Mouse (Mus musculus): ENCODE measurements around the gene Adora1. TPM values are rescaled to one million over a fixed set of nuclear protein-coding genes. Genes with fewer than 3 reads are reported as not detected.

Adora1 gene
- polyA plus RNA-seq, 1 experiment from 2014 or later, result 1.8 TPM

DNA sequence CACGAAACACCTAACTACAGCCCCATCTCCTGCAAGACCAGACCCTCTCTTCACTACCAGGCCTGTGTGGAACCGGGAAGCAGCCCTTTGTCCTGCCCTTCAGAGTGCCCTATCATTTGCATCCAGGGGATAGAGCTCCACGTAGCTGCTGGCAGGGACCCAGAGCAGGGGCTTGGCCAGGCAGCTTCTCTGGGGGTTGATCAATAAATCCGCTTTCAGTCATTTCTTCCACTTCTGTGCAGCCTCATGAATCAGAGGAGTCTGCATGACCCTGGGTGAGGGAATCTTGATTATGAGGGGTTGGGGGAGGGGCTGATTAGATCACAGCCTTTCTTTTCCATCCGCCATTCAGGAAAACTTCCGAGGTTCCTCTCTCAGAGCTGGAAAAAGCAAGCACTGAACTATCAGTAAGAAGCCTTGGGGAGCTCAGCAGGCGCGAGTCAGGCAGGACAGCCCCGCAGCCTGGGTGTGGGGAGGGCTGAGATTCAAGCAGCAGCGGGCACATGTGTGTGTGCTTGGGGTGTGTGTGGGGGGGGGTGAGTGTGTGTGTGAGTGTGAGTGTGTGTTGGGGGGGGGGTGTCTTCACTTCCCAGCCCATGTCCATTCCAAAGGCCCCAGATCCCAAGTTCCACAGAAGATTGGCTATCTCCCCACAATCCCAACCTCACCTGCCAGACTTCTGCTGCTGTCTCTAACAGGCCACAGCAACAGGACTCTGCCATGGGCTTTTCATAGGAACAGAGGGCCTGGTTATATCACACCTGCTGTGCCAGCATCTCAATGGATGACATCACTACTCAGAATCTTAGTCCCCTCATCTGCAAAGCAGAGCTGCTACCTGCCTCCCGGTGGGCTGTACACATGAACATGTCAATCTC lies 19.2 kb downstream of the Adora1 start:
- H3K9me3 ChIP-seq (ENCODE audit: control insufficient read depth, low read length), result no peaks in the 10 kb centered on the region
- H3K9ac ChIP-seq (ENCODE audit: low read depth, low read length), result no peak overlapping the region
- H3K4me3 ChIP-seq (ENCODE audit: low read depth, low read length), result no peak overlapping the region
- H3K4me1 ChIP-seq (ENCODE audit: control insufficient read depth, insufficient read depth, low read length), result 0 out of 2 replicates have a peak, but pooled peaks cover 3% of the 10 kb centered on the region
- 37% methylated on average over 10 of the region's 11 CpGs for WGBS
- H3K4me2 ChIP-seq (ENCODE audit: low read depth, low read length), result no peak overlapping the region
- no peaks in the 10 kb centered on the region for H3K27me3 ChIP-seq (replicated peaks; ENCODE audit: control insufficient read depth, insufficient read depth, low read length)
- ATAC-seq (ENCODE audit: low read depth) (no peak; the same call in 1 of the 2 replicates), DNase-seq (ENCODE audit: low spot score) (no peak)
- no peak overlapping the region for H3K27ac ChIP-seq (replicated peaks; ENCODE audit: low read depth, low read length)
- no peaks in the 10 kb centered on the region for H3K36me3 ChIP-seq (ENCODE audit: control insufficient read depth, insufficient read depth, low read length)

GRCm38 (mm10) chr1:134215059-134215458 lies 20.2 kb downstream of the Adora1 start:
- DNase-seq (ENCODE audit: low spot score) (no peak), ATAC-seq (ENCODE audit: low read depth) (no peak)
- H3K27ac ChIP-seq (replicated peaks; ENCODE audit: low read depth, low read length), result no peak overlapping the region
- H3K4me1 ChIP-seq (ENCODE audit: control insufficient read depth, insufficient read depth, low read length), result 0 out of 2 replicates have a peak, but pooled peaks cover 3% of the 10 kb centered on the region
- H3K27me3 ChIP-seq (replicated peaks; ENCODE audit: control insufficient read depth, insufficient read depth, low read length), result no peaks in the 10 kb centered on the region
- WGBS, result 54% methylated on average over 7 of the region's 7 CpGs
- H3K4me3 ChIP-seq (ENCODE audit: low read depth, low read length), result no peak overlapping the region
- H3K4me2 ChIP-seq (ENCODE audit: low read depth, low read length), result no peak overlapping the region
- no peaks in the 10 kb centered on the region for H3K9me3 ChIP-seq (ENCODE audit: control insufficient read depth, low read length)
- H3K9ac ChIP-seq (ENCODE audit: low read depth, low read length), result no peak overlapping the region
- H3K36me3 ChIP-seq (ENCODE audit: control insufficient read depth, insufficient read depth, low read length), result no peaks in the 10 kb centered on the region

GRCm38 (mm10) chr1:134213405-134213804 lies 21.8 kb downstream of the Adora1 start:
- H3K27me3 ChIP-seq (replicated peaks; ENCODE audit: control insufficient read depth, insufficient read depth, low read length), result no peaks in the 10 kb centered on the region
- H3K4me2 ChIP-seq (ENCODE audit: low read depth, low read length), result no peak overlapping the region
- ATAC-seq (ENCODE audit: low read depth) (no peak), DNase-seq (ENCODE audit: low spot score) (no peak)
- H3K4me3 ChIP-seq (ENCODE audit: low read depth, low read length), result no peak overlapping the region
- no peaks in the 10 kb centered on the region for H3K9me3 ChIP-seq (ENCODE audit: control insufficient read depth, low read length)
- WGBS, result 65% methylated on average over 7 of the region's 7 CpGs
- no peak overlapping the region for H3K9ac ChIP-seq (ENCODE audit: low read depth, low read length)
- no peaks in the 10 kb centered on the region for H3K36me3 ChIP-seq (ENCODE audit: control insufficient read depth, insufficient read depth, low read length)
- no peak overlapping the region for H3K27ac ChIP-seq (replicated peaks; ENCODE audit: low read depth, low read length)
- 0 out of 2 replicates have a peak, but pooled peaks cover 3% of the 10 kb centered on the region for H3K4me1 ChIP-seq (ENCODE audit: control insufficient read depth, insufficient read depth, low read length)

- Histone ChIP-seq H3K9me3 (ENCODE audit: control insufficient read depth, low read length) (no peaks in the 10 kb centered on the region), H3K4me2 (ENCODE audit: low read depth, low read length) (no peak overlapping the region), H3K4me1 (ENCODE audit: control insufficient read depth, insufficient read depth, low read length) (0 out of 2 replicates have a peak, but pooled peaks cover 3% of the 10 kb centered on the region), H3K9ac (ENCODE audit: low read depth, low read length) (no peak overlapping the region), H3K36me3 (ENCODE audit: control insufficient read depth, insufficient read depth, low read length) (no peaks in the 10 kb centered on the region), H3K4me3 (ENCODE audit: low read depth, low read length) (no peak overlapping the region), H3K27ac (replicated peaks; ENCODE audit: low read depth, low read length) (no peak overlapping the region), H3K27me3 (replicated peaks; ENCODE audit: control insufficient read depth, insufficient read depth, low read length) (no peaks in the 10 kb centered on the region)
- 88% methylated on average over 5 of the region's 6 CpGs for WGBS
- ATAC-seq (ENCODE audit: low read depth) (no peak), DNase-seq (ENCODE audit: low spot score) (no peak)
These were observed 22.9 kb downstream of the Adora1 start for GRCm38 (mm10) chr1:134212351-134212750.

DNA sequence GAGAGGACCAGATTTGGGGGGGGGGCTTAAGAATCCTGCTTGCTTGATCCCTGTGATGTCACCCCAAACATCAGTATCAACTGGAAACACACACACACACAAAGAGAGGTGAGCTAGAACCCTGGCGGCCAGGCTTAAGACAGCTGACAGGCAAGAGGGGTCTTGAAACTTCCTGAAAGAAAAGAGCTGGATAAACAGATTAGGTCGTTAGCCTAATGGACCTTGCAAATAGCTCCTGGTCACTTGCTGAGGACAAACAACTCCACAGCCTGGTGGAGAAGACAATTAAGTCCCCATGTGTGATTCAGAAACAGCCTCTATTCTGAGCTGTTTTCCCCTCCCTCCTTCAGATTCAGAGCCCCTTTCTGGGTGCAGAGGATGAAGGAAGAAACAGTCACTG lies 23.6 kb downstream of the Adora1 start:
- DNase-seq (ENCODE audit: low spot score) (no peak), ATAC-seq (ENCODE audit: low read depth) (no peak)
- Histone ChIP-seq H3K9me3 (ENCODE audit: control insufficient read depth, low read length) (no peaks in the 10 kb centered on the region), H3K27ac (replicated peaks; ENCODE audit: low read depth, low read length) (no peak overlapping the region), H3K4me3 (ENCODE audit: low read depth, low read length) (no peak overlapping the region), H3K4me2 (ENCODE audit: low read depth, low read length) (no peak overlapping the region), H3K36me3 (ENCODE audit: control insufficient read depth, insufficient read depth, low read length) (no peaks in the 10 kb centered on the region), H3K4me1 (ENCODE audit: control insufficient read depth, insufficient read depth, low read length) (0 out of 2 replicates have a peak, but pooled peaks cover 3% of the 10 kb centered on the region), H3K27me3 (replicated peaks; ENCODE audit: control insufficient read depth, insufficient read depth, low read length) (no peaks in the 10 kb centered on the region), H3K9ac (ENCODE audit: low read depth, low read length) (no peak overlapping the region)
- 18% methylated on average over 2 of the region's 2 CpGs for WGBS

GRCm38 (mm10) chr1:134211043-134211442 lies 24.2 kb downstream of the Adora1 start:
- 0 out of 2 replicates have a peak, but pooled peaks cover 3% of the 10 kb centered on the region for H3K4me1 ChIP-seq (ENCODE audit: control insufficient read depth, insufficient read depth, low read length)
- H3K4me3 ChIP-seq (ENCODE audit: low read depth, low read length), result no peak overlapping the region
- 45% methylated on average over 6 of the region's 6 CpGs for WGBS
- no peak for DNase-seq (ENCODE audit: low spot score)
- no peak for ATAC-seq (ENCODE audit: low read depth)
- no peak overlapping the region for H3K4me2 ChIP-seq (ENCODE audit: low read depth, low read length)
- H3K27me3 ChIP-seq (replicated peaks; ENCODE audit: control insufficient read depth, insufficient read depth, low read length), result no peaks in the 10 kb centered on the region
- no peaks in the 10 kb centered on the region for H3K9me3 ChIP-seq (ENCODE audit: control insufficient read depth, low read length)
- no peak overlapping the region for H3K9ac ChIP-seq (ENCODE audit: low read depth, low read length)
- H3K27ac ChIP-seq (replicated peaks; ENCODE audit: low read depth, low read length), result no peak overlapping the region
- no peaks in the 10 kb centered on the region for H3K36me3 ChIP-seq (ENCODE audit: control insufficient read depth, insufficient read depth, low read length)

- ATAC-seq (ENCODE audit: low read depth), result no peak
- Histone ChIP-seq H3K9ac (ENCODE audit: low read depth, low read length) (no peak overlapping the region), H3K9me3 (ENCODE audit: control insufficient read depth, low read length) (no peaks in the 10 kb centered on the region), H3K27ac (replicated peaks; ENCODE audit: low read depth, low read length) (no peak overlapping the region), H3K4me3 (ENCODE audit: low read depth, low read length) (no peak overlapping the region), H3K4me1 (ENCODE audit: control insufficient read depth, insufficient read depth, low read length) (0 out of 2 replicates have a peak, but pooled peaks cover 3% of the 10 kb centered on the region), H3K27me3 (replicated peaks; ENCODE audit: control insufficient read depth, insufficient read depth, low read length) (no peaks in the 10 kb centered on the region), H3K36me3 (ENCODE audit: control insufficient read depth, insufficient read depth, low read length) (no peaks in the 10 kb centered on the region), H3K4me2 (ENCODE audit: low read depth, low read length) (no peak overlapping the region)
- 61% methylated on average over 6 of the region's 6 CpGs for WGBS
- no peak for DNase-seq (ENCODE audit: low spot score)
These were observed 25.0 kb downstream of the Adora1 start for GRCm38 (mm10) chr1:134210179-134210755.

- H3K4me3 ChIP-seq (ENCODE audit: low read depth, low read length), result no peak overlapping the region
- no peaks in the 10 kb centered on the region for H3K36me3 ChIP-seq (ENCODE audit: control insufficient read depth, insufficient read depth, low read length)
- DNase-seq (ENCODE audit: low spot score), result no peak
- WGBS, result 41% methylated on average over 5 of the region's 5 CpGs
- no peaks in the 10 kb centered on the region for H3K9me3 ChIP-seq (ENCODE audit: control insufficient read depth, low read length)
- H3K4me1 ChIP-seq (ENCODE audit: control insufficient read depth, insufficient read depth, low read length), result 0 out of 2 replicates have a peak, but pooled peaks cover 1% of the 10 kb centered on the region
- no peak overlapping the region for H3K9ac ChIP-seq (ENCODE audit: low read depth, low read length)
- H3K4me2 ChIP-seq (ENCODE audit: low read depth, low read length), result no peak overlapping the region
- no peak overlapping the region for H3K27ac ChIP-seq (replicated peaks; ENCODE audit: low read depth, low read length)
- no peak for ATAC-seq (ENCODE audit: low read depth)
- no peaks in the 10 kb centered on the region for H3K27me3 ChIP-seq (replicated peaks; ENCODE audit: control insufficient read depth, insufficient read depth, low read length)
These were observed 29.1 kb downstream of the Adora1 start for GRCm38 (mm10) chr1:134206085-134206484.
